Mouse (Mus musculus): ENCODE measurements around the gene Pla2g2f. TPM values are rescaled to one million over a fixed set of nuclear protein-coding genes. Genes with fewer than 3 reads are reported as not detected.

Pla2g2f gene
- polyA plus RNA-seq, 2 experiments, result 0.02 TPM; not detected in 1

GRCm38 (mm10) chr4:138709246-138709645, 48.2 kb downstream of the Pla2g2f start:
- H3K9me3 ChIP-seq (ENCODE audit: control insufficient read depth, low read length), result no peaks in the 10 kb centered on the region
- H3K36me3 ChIP-seq (replicated peaks; ENCODE audit: control insufficient read depth, insufficient read depth, low read depth), result no peaks in the 10 kb centered on the region
- no peak overlapping the region for H3K9ac ChIP-seq (replicated peaks)
- no peak overlapping the region for H3K4me2 ChIP-seq (ENCODE audit: low read depth)
- no peaks in the 10 kb centered on the region for H3K4me1 ChIP-seq (replicated peaks; ENCODE audit: control insufficient read depth in 2 of 2, insufficient read depth in 2 of 2, low read length in 1 of 2)
- ATAC-seq (ENCODE audit: insufficient read depth) (no peak), DNase-seq (ENCODE audit: low read depth in 3 of 3, low spot score in 3 of 3) (no peak)
- TF ChIP-seq CTCF (IDR thresholded peaks at IDR 0.05; ENCODE audit: low read depth) (no peak), EP300 (IDR thresholded peaks at IDR 0.05; ENCODE audit: low read depth) (no peak)
- H3K27me3 ChIP-seq (ENCODE audit: control insufficient read depth, insufficient read depth, low read length), result no peaks in the 10 kb centered on the region
- no peak overlapping the region for H3K27ac ChIP-seq
- WGBS (ENCODE audit: insufficient replicate concordance), result 68% methylated on average over 11 of the region's 11 CpGs
- H3K4me3 ChIP-seq (ENCODE audit: insufficient read depth in 1 of 2, low read depth in 2 of 2, low read length in 2 of 2), result no peak overlapping the region

GRCm38 (mm10) chr4:138708636-138709035, 48.8 kb downstream of the Pla2g2f start:
- H3K4me1 ChIP-seq (replicated peaks; ENCODE audit: control insufficient read depth in 2 of 2, insufficient read depth in 2 of 2, low read length in 1 of 2), result no peaks in the 10 kb centered on the region
- no peaks in the 10 kb centered on the region for H3K36me3 ChIP-seq (replicated peaks; ENCODE audit: control insufficient read depth, insufficient read depth, low read depth)
- no peak overlapping the region for H3K9ac ChIP-seq (replicated peaks)
- no peak overlapping the region for H3K27ac ChIP-seq
- H3K9me3 ChIP-seq (ENCODE audit: control insufficient read depth, low read length), result no peaks in the 10 kb centered on the region
- TF ChIP-seq CTCF (IDR thresholded peaks at IDR 0.05; ENCODE audit: low read depth) (peak; percentile 44), EP300 (IDR thresholded peaks at IDR 0.05; ENCODE audit: low read depth) (no peak)
- H3K27me3 ChIP-seq (ENCODE audit: control insufficient read depth, insufficient read depth, low read length), result no peaks in the 10 kb centered on the region
- no peak for ATAC-seq (ENCODE audit: insufficient read depth)
- H3K4me2 ChIP-seq (ENCODE audit: low read depth), result no peak overlapping the region
- 6% methylated on average over 7 of the region's 7 CpGs for WGBS (ENCODE audit: insufficient replicate concordance)
- H3K4me3 ChIP-seq (ENCODE audit: insufficient read depth in 1 of 2, low read depth in 2 of 2, low read length in 2 of 2), result no peak overlapping the region
- no peak for DNase-seq (ENCODE audit: low read depth in 3 of 3, low spot score in 3 of 3)

DNA sequence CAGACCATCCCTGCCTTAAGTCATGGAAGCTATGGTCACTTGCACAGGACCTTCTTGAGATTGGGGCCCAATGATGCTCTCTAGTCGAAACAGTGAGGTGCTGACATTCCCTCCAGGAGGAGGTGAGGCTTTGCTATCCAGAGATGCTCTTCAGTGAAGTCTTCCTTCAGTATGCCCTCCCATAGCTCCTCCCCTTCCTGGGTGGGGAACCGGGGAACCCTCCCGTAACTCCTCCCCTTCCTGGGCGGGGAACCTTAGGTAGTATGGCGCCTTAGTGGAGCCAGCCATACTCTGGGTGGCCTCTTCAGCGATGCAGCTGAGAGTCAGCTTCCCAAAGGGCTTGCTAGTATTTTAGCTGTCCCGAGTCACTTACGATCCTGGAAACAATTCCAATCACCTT, 50.8 kb downstream of the Pla2g2f start:
- TF ChIP-seq EP300 (IDR thresholded peaks at IDR 0.05; ENCODE audit: low read depth), result no peak
- TF ChIP-seq CTCF (IDR thresholded peaks at IDR 0.05; ENCODE audit: low read depth), result no peak
- WGBS (ENCODE audit: insufficient replicate concordance), result 62% methylated on average over 8 of the region's 8 CpGs
- Histone ChIP-seq H3K36me3 (replicated peaks; ENCODE audit: control insufficient read depth, insufficient read depth, low read depth) (no peaks in the 10 kb centered on the region), H3K9me3 (ENCODE audit: control insufficient read depth, low read length) (no peaks in the 10 kb centered on the region), H3K27me3 (ENCODE audit: control insufficient read depth, insufficient read depth, low read length) (no peaks in the 10 kb centered on the region), H3K9ac (replicated peaks) (no peak overlapping the region), H3K4me2 (ENCODE audit: low read depth) (no peak overlapping the region), H3K4me1 (replicated peaks; ENCODE audit: control insufficient read depth in 2 of 2, insufficient read depth in 2 of 2, low read length in 1 of 2) (no peaks in the 10 kb centered on the region), H3K27ac (no peak overlapping the region), H3K4me3 (ENCODE audit: insufficient read depth in 1 of 2, low read depth in 2 of 2, low read length in 2 of 2) (no peak overlapping the region)
- ATAC-seq (ENCODE audit: insufficient read depth) (no peak), DNase-seq (ENCODE audit: low read depth in 3 of 3, low spot score in 3 of 3) (no peak)

GRCm38 (mm10) chr4:138704169-138704568, 53.3 kb downstream of the Pla2g2f start:
- no peaks in the 10 kb centered on the region for H3K36me3 ChIP-seq (replicated peaks; ENCODE audit: control insufficient read depth, insufficient read depth, low read depth)
- no peak for TF ChIP-seq EP300 (IDR thresholded peaks at IDR 0.05; ENCODE audit: low read depth)
- TF ChIP-seq CTCF (IDR thresholded peaks at IDR 0.05; ENCODE audit: low read depth), result no peak
- ATAC-seq (ENCODE audit: insufficient read depth) (no peak), DNase-seq (ENCODE audit: low read depth in 3 of 3, low spot score in 3 of 3) (no peak)
- no peak overlapping the region for H3K27ac ChIP-seq
- H3K4me2 ChIP-seq (ENCODE audit: low read depth), result no peak overlapping the region
- H3K9me3 ChIP-seq (ENCODE audit: control insufficient read depth, low read length), result no peaks in the 10 kb centered on the region
- H3K4me3 ChIP-seq (ENCODE audit: insufficient read depth in 1 of 2, low read depth in 2 of 2, low read length in 2 of 2), result no peak overlapping the region
- H3K4me1 ChIP-seq (replicated peaks; ENCODE audit: control insufficient read depth in 2 of 2, insufficient read depth in 2 of 2, low read length in 1 of 2), result no peaks in the 10 kb centered on the region
- H3K27me3 ChIP-seq (ENCODE audit: control insufficient read depth, insufficient read depth, low read length), result no peaks in the 10 kb centered on the region
- 72% methylated on average over 4 of the region's 4 CpGs for WGBS (ENCODE audit: insufficient replicate concordance)
- H3K9ac ChIP-seq (replicated peaks), result no peak overlapping the region

DNA sequence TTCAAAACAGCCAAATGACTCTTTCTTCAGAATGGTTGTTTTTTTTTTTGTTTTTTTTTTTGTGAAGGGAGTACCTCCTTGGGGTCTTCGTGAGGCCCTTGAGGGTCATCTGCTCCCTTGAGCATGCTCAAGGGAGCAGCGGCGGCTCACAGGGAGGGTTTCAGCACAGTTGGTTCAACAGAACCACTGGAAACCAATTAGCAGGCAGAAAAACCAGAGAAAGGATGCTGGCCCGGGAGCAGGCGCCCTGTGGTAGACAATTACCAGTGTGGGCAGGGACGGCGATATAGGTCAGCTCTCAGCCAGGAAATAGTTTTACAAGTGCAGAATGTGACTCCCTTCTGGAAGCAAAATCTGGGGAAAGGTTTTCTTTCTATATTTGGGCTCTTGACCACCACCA, 53.8 kb downstream of the Pla2g2f start:
- ATAC-seq (ENCODE audit: insufficient read depth), result no peak

More for the DNA sequence above, 53.8 kb downstream of the Pla2g2f start:
- H3K4me2 ChIP-seq (ENCODE audit: low read depth), result no peak overlapping the region
- no peaks in the 10 kb centered on the region for H3K27me3 ChIP-seq (ENCODE audit: control insufficient read depth, insufficient read depth, low read length)
- no peaks in the 10 kb centered on the region for H3K36me3 ChIP-seq (replicated peaks; ENCODE audit: control insufficient read depth, insufficient read depth, low read depth)
- H3K27ac ChIP-seq, result no peak overlapping the region
- H3K4me3 ChIP-seq (ENCODE audit: insufficient read depth in 1 of 2, low read depth in 2 of 2, low read length in 2 of 2), result no peak overlapping the region
- 50% methylated on average over 7 of the region's 7 CpGs for WGBS (ENCODE audit: insufficient replicate concordance)
- H3K9me3 ChIP-seq (ENCODE audit: control insufficient read depth, low read length), result no peaks in the 10 kb centered on the region
- DNase-seq (ENCODE audit: low read depth in 3 of 3, low spot score in 3 of 3), result no peak
- H3K9ac ChIP-seq (replicated peaks), result no peak overlapping the region
- no peaks in the 10 kb centered on the region for H3K4me1 ChIP-seq (replicated peaks; ENCODE audit: control insufficient read depth in 2 of 2, insufficient read depth in 2 of 2, low read length in 1 of 2)
- TF ChIP-seq CTCF (IDR thresholded peaks at IDR 0.05; ENCODE audit: low read depth) (no peak), EP300 (IDR thresholded peaks at IDR 0.05; ENCODE audit: low read depth) (no peak)

All from liver, embryonic 14.5 days (tissue).